Mouse (Mus musculus): ENCODE results near the gene Fyttd1.

- TF ChIP-seq CTCF (IDR thresholded peaks at IDR 0.05; ENCODE audit: low read depth) (no peak), EP300 (IDR thresholded peaks at IDR 0.05; ENCODE audit: low read depth) (no peak)
Measured at GRCm38 (mm10) chr16:32901360-32902050, 24.2 kb downstream of the Fyttd1 start.

Data from liver, embryonic 14.5 days (tissue).